Mouse (Mus musculus) kidney, postnatal 10 days (tissue): ENCODE measurements around the gene Nkain4.

Source experiments
- DNase-seq: peaks from one replicate; pipeline ENCODE4 v3.0.0; 2021; ENCODE audit warnings: mixed read lengths

The Nkain4 gene

DNA sequence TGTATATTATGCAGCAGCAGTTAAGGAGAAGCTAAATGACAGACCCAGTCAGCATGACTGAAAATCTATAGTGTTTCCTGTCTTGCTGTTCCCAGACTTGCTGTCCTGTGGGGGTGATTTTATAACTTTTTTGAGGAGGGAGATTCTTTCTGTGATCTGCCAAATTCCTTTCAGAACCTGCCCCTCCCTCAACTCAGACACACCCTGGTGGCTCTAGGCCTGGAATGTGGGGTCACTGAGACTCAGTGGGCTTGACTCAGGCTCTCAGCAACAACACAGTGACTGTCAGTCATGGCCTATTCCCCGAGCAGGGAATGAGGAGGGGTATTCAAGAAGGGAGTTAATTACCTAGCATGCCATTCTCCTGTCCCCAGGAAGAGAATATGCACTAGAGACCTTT lies 4.6 kb downstream of the Nkain4 start:
- DNase-seq, result no peak

DNA sequence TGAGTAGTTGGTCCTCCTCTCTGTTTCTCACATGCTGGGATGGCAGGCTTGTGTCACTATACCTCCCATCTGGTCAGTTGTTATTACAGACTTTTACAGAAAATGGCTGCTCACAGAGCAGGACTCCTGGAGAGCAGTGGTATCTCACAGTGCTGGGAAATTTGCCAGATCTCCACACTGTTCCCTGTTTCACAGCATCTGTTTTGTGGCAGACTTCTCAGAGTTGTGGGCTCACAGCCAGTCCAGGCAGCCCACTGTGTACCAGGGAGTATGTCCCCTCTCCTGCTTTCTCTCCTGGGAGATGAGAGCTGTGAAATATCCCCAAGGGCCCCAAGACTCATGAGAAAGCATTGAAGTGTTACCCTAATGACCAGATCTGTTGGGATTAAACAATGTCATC lies 12.6 kb downstream of the Nkain4 start:
- DNase-seq, result no peak

DNA sequence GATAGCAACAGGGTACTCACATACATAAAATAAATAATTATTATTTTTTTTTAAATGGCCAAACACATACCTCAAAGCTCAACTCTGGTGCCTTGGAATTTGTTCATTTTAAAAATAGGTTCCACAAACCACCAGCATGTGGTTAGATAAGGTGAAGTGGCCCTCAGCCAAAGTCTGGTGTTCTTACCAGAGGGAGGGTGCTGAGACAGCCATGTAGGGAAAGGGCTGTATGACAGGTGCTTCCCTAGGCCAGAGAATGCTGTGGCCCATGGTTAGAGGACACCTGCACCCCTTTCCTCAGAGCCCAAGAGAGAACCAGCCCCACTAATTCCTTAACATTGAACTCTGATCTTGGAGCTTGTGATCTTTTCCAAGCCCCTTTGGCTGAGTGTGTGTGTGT lies 14.3 kb downstream of the Nkain4 start:
- no peak for DNase-seq

DNA sequence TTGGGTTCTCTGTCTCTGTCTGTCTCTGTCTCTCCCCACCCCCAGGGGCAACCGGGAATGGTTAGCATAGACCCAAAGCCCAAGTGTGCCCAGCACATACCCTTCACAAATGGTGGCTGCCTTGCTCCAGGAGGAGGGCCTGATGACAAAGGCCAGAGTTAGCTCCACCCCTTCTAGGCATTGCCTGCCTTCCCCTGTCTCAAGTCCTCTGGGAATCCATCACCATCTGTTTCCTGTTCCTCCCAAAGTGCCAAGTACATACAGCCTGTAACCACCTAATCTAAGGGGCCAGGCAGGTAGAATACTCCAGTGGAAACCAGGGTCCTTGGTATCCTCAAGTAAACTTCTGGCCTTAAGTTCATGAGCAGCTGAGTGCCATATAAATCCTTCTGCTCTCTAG lies 22.1 kb downstream of the Nkain4 start:
- DNase-seq, result no peak

DNA sequence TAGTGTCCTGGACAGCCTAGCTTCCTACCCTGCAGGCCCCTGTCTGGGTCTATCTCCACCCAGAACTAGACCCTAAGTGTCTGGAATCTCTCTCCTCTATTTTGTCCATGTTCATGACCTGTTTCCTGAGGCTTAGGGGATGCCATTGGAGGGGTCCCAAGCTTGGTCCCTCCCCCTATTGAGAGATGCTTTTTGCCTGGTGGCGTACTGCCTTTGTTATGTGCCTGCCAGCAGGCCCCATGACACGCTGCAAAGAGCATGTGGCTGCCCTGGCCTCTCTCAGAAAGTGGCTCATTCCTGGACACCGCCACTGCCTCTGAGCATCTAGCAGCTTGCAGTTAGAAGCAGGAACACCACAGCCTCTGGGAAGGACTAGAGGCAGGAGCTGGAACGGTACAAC lies 25.8 kb downstream of the Nkain4 start, which contains the start of gene Birc7:
Gene Birc7 (plus strand): TSS at position 301 of the 400 bp plus-strand sequence.
- no peak for DNase-seq

DNA sequence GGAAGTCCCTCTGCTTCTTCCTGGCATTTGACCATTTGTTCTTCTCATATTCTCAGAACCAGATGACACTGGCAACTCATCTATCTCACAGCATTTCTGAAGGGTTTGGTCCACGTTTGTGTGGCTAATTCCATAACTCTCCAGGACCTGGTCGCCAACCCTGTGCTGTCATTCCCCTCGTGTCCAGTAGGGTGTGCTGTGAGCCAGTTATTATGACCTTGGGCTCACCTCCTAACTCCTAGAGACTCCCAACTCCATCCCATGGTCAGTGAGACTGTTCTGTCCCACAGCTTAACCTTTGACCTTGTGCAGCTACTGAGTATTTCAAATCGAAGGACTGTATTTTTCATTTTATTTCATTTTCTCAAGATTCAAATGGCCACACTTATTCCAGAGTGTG lies 29.3 kb downstream of the Nkain4 start:
- DNase-seq, result peak; percentile 83

DNA sequence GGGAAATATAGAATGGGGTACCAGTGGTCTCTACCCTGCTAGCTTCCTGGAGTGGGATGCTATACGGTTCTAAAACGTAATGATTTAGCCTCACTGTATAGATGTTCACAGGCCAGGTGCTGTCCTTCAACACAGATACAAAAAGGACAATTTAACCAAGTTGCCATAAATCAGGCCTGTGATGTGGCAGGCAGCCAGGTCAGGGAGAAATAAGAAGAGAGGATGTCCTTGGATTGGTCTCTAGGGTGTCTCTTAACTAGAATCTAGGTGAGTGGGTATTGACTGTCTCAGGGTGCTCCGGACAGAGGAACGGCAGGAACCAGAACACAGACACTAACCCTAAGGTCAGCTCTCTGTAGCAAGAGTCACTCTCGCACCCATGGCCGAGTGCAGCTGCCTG lies 31.8 kb downstream of the Nkain4 start:
- DNase-seq, result no peak

DNA sequence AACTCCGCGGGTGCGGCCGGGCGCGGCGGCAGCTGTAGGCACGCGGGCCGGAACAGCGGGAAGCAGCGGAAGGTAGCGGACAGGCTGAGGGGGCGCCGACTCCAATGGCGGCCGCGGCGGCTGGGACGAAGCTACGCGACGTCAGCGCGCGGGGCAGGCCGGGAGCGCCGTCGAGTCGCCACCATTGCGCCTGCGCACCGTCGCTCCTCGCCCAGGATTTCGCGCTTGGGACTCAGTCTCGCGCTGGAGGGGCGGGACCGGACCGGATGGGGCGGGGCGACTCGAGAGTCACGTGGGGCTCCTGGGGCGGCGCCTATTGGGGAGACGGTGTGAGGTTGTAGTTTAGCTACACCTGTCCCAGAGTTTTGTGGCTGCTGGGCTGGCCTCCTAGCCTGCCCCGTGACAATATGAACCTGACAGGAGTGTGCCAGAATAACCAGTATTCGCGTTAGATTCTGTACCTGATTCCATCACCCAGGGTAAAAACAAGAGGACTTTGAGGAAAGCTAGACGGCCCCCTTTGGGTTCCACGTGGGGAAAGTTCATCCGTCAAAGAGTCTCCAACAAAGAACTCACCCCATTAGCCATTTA lies 33.6 kb downstream of the Nkain4 start, which contains the start of gene Ythdf1:
Gene Ythdf1 (minus strand): TSS at position 140 of the 591 bp plus-strand sequence.
- DNase-seq, result peak; percentile 99

DNA sequence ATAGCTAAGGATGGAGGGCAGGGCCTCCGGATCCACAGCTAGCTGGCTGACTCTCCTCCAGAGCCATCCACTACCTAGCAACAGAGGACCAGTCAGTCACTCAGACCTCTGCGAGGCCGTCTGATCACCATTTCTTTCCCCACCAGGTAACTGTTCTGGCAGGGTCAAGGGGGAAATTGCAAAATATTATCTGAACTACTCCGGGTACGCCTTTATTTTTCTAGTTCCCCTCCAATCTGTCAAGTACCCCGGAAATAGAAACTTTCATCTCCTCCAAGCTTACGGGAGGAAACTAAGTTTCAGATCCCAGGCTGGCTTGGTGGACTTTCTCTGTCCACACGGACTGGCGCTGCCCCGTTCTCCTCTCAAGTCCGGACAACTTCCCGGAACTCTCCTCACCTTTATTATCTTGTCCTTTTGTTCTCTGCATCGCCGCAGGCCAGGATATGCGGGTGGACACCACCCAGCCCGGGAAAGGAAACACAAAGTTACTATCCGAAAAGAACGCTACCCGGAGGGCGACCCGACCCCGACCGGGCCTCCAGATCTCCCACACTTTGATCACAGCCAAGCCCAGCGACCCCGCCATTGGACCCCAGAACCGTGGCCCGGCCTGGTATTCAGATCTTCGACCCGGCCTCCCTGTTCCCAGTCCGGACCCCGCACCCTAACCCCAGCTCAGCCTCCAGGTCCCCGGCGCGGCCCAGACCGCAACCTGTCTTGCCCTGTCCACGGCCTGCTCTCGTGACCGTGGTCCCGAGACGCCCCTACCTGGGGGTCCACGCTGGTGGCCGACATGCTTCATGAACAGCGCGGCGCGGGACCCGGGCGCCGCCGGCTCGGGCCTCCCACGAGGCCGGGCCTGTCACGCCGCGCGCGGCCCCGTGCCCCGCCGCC lies 34.3 kb downstream of the Nkain4 start:
- peak; percentile 58 for DNase-seq

DNA sequence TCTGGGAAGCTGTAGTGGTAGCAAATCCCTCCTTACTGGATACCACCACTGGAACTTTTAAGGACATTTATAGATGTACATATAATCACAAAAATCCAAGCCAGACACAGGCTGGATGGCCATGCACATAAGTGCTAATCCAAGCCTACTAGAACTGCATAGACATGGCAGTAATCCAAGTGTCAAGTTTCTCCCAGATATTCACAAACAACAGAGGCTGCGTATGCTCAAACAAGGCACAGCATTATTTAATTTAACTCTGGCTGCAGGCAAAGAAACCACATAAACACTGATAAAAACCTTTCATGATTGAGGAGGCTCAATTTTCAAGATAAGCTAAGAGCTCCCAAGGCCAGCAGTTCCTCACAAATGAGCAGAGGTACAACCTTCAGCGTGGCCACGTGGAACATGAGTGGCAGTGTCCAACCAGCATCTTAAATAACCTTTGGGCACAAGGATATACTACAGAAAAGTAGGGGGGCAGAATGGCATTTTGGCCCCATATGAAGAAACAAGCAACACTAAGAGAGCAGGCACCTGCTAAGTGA lies 38.5 kb downstream of the Nkain4 start:
- DNase-seq, result no peak

DNA sequence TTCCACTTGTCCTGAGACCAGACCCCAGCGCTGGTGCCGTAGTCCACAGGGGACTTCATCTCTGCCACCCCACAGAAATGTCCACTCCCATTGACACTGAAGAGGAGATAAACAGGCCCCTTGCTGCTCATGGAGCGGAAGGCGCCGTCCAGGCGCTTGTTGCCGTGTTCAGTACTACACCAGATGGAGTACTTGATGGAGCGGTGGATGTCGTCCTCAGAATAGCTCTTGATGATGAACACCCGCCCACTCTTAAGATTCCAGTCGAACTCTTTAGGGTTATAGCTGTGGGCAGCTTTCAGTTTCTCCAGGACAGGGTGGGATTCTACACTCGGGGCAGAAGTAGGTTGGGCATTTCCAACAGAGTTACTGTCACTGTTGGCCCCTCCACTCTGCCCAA lies 43.6 kb downstream of the Nkain4 start:
- DNase-seq, result no peak

DNA sequence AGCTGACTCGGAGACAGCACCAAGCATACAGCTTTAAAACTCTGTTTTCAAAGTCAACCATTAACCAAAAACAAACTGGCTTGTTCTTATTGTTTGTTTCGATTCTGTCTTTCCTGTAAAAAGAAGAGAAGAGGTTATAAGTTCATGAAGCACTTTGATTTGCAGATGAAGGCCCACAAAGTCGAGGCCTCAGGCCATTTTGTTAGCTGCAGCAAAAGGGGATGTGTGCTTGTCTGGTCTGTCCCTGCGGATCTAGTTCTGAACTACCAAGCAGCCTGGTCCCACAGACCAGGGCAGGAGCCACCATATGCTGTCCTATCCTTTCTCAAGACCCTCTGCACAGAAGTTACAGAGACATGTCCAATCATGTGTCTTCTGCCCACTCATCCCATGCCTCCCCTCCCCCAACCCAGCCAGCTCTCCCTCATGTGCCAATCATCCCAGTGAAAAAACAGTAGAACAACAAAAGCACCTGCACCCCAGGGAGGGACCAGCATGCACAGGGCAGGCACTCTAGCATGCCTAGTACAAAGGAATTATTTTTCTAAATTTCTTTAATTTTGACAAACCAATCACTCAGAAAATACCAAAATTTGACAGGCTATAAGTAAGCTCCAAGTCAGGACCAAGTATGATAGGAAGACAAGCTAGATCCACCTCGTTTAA lies 48.8 kb downstream of the Nkain4 start:
- DNase-seq, result no peak

DNA sequence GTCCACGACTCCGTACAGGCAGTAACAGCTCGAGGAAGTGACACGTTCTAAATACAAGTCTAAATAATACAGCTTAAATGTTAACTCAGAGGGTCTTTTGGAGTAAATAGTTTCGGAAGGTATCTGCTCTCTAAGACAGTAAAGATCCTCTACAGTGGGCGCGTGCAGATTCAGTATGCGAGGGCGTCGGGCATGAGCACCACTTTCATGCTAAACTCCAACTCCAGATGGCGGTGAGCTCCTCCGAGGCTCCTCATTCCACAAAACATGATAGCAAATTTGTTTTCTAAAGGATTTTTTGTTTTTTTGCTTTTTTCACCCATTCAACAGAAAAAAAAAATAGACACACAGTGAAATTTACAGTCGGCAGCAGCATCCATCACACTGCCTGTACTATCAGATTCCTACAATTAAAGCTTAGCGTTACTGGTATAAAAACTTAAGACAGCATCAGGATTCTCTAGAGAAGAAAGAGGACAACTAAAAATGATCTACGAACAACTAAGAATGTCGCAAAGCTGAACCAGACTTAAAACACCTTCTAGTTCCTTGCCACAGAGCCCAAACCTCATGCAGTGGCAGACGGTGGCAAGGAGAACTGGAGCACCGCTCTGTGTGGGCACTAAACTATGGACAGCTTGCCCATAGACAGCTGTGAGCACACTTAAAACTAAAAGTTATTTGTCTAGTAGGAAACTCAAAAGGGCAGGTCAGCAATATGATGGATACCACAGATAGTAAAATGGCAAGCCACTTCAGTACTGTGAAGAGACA lies 49.9 kb downstream of the Nkain4 start:
- no peak for DNase-seq

DNA sequence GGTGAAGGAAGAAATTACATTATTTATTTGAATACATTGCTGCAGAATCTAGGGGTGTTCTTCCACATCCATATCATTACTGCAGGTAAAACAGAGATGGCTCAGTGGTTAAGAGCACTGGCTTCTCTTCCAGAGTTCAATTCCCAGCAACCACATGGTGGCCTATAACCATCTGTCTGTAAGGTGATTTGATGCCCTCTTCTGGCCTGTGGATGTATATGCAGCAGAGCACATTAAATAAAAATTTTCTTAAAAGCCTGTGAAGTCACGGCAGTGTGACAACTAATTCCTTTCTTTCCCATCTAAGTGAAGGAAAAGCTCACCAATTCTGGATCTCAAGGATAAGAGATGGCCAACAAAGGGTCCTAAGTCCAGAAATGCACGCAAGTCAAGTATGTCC lies 52.4 kb downstream of the Nkain4 start:
- DNase-seq, result no peak

DNA sequence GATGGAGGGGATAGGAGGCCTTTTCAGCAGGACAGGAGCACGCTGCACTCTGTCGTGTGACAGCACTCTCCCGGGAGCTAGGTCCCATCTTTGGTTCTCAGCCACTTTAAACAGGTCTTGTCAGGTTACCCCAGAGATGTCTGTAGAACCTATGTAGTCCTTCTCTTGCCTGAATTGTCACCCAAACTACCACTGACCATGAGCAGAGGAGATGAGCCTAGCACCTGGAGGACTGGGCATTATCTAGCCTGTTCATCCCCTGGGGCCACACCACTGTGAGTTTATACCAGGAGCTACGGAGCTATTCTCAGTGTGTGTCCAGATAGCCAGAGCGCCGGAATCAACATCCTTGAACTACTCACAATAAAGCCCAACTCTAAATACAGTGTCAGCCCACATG lies 56.6 kb downstream of the Nkain4 start:
- DNase-seq, result no peak

DNA sequence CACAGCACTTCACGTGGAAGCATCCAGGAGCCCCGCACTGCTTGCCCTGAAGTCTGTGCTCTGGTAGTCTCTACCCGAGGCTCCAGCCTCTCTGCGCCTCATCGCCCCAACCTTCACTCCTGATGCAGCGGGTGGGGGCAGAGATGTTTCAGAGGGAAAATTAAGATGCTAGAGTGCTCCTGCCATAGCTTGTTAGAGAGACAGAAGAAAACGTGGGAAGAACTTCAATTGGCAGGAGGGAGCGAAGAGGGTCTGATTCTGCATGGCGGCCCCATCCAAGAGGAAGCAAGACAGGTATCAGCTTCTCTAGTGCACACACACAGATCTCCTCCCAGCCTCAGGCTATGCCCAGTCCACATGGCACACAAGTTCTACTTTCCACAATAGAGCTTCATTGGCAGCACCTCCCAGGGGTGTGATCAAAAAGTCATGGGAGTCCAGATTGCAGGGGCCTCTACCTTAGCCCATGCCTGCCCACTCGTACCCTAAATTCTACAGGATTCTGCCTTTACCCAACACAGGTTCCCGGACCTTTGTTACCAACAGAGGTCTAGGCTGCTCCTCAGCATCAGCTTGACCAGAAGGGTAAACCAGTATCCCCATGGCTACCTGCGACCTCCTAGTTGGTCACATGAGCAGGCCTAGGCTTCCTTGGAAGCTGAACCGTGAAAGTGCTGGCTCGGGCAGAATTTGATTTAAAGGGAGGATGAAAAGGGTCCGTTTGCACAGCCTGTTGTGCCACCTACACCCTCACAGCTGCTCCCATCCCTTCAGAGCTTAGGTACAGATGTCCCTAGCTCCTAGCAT lies 57.5 kb downstream of the Nkain4 start:
- no peak for DNase-seq

DNA sequence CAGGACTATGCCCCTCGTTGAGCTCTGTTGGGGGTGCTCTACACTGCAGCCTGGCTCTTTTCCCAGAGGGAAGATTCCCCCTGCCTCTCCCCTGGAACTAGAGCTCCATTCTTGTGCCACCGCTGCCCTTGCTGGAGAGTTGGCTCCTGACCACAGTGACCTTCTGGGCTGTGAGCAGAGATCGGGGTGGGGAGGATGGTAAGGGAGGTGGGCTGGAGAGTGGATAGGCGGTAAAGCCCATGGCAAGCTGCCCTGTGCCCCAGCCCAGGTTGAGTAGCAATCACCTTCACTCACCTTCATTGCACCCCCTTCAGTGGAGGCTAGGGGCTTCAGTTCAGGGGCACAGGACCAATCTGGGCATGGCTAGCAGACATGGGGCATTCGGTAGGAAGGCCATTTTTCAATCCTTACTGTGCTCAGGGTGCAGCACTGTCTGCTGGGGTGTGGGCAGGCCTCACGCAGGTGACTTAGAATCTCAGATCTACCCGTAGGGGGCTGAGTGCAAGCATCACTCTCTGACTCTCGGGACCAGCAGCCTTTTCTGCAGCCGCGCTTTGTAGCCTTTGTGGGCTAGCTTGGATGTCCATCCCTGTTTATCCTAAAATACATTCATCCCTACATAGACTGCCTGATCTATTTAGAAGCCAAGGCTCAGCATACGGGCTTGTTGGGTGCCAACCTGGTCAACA lies 58.5 kb downstream of the Nkain4 start:
- no peak for DNase-seq

DNA sequence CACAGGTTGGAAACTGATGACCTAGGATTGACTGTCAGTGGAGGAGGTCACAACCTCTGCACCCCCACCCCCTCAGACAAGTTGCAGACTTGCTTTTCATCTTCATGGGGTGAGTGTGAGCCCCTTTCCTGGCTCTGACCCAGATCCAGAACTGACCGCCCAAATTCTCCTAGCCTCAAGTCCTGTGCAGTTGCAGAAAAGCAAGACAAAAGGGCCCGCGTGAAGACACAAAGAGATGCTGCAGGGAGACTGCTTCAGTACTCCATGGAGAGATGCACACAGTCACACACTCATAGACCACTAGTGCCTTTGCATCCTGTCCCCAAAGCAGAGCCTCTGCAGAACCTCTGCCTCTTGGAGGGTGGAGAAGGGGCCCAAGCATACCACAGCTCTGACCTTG lies 59.2 kb downstream of the Nkain4 start:
- DNase-seq, result no peak

DNA sequence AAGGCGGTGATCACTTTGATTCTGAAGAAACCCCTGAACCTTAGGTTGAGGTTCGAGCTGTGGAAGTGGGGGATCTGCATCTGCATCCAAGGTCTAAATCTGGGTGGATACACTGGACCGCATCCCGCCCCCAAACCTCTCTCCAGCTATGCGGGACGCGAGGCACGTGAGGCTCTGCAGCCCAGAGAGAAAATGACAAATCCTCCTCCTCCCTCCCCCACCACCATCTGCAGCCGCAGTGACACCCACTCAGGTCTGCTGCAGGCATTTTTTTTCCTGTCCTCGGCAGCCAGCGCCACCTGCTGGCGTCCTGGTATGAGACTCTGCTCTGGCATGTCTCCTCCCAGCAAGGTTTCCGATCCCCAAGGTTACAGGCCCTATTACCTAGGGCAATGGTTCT lies 59.8 kb downstream of the Nkain4 start:
- peak; percentile 73 for DNase-seq

DNA sequence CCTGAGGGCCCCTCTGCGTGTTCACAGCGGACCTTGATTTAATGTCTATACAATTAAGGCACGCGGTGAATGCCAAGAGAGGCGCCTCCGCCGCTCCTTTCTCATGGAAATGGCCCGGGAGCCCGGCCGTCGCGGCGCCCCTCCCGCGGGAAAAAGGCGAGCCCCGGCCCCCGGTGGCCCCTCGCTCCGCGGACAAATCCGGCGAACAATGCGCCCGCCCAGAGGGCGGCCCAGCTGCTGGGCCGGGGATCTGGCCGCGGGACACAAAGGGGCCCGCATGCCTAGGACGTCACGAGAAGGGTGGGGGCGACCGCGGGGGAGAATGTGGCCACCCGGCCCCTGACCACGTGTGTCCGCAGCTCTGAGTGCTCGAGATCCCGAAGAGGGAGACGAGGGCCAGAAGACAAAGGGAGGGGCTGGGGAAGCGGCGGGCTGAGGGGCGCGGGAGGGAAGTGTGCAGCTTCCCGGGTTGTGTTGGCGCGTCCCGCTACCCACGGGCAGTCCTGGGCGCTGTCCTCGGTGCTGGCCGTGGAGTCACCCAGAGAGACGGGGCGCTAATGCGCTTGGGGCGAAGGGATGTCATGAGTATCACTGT lies 60.4 kb downstream of the Nkain4 start:
- DNase-seq, result peak; percentile 82

DNA sequence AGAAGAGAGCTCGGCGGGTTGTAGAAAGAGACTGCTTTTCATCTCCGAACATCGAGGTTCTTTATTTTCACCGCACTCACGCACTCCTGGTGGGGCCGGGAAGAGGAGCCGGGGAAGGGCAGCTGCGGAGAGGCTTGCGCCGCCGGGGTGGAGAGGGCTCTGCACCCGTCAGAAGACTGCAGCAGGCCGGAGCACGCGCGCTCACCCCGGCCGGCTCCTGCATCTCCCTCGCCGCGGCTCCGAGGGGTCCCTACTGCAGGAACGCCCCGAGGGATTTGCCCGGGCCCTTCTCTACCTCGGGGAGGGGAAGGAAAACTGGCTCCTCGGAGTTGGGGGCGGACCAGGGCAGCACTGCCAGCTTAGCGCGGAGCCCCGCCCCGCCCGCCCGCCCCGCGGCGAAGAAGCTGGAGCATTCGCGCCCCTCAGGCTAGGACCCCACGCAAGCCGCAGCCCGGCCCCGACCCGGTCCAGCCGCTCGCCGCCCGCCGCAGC lies 60.9 kb downstream of the Nkain4 start:
- no peak for DNase-seq
